Mouse (Mus musculus) liver, embryonic 15.5 days (tissue): Measurements from ENCODE around the gene Cfdp1. TPM values are rescaled to one million over a fixed set of nuclear protein-coding genes. Genes with fewer than 3 reads are reported as not detected.
"Not testable (repeated sequence)": the region's sequence is repeated elsewhere in the genome, so short reads cannot be mapped to it uniquely, and the experiment has no call there.

Experiments used
- ATAC-seq: fragments of 200-750 bp; cut with Nextera tagmentation; 2 replicates; pipeline ENCODE4 v1.8.0; 2017; ENCODE audit warnings: moderate number of reproducible peaks, mild to moderate bottlenecking, moderate library complexity; ENCODE audit not compliant: insufficient read depth
- H3K27ac ChIP-seq: fragments of 300-500 bp; sonication (generic); replicated peaks from 2 replicates; pipeline ENCODE4 v1.5.1; 2015; ENCODE audit warnings: mild to moderate bottlenecking, inconsistent platforms
- H3K27me3 ChIP-seq: fragments of 300-500 bp; sonication (generic); 2 replicates; pipeline ENCODE4 v1.6.1; 2015; ENCODE audit warnings: mild to moderate bottlenecking, inconsistent platforms
- H3K36me3 ChIP-seq: fragments of 300-500 bp; sonication (generic); replicated peaks from 2 replicates; pipeline ENCODE4 v1.6.1; 2015; ENCODE audit warnings: moderate library complexity, mild to moderate bottlenecking, inconsistent platforms
- H3K4me1 ChIP-seq: fragments of 300-500 bp; sonication (generic); replicated peaks from 2 replicates; pipeline ENCODE4 v1.6.1; 2015; ENCODE audit warnings: inconsistent platforms
- H3K4me2 ChIP-seq: fragments of 300-500 bp; sonication (generic); 2 replicates; pipeline ENCODE4 v1.6.1; 2015; ENCODE audit warnings: moderate library complexity, mild to moderate bottlenecking, inconsistent platforms
- H3K4me3 ChIP-seq: fragments of 300-500 bp; sonication (generic); replicated peaks from 2 replicates; pipeline ENCODE4 v1.5.1; 2015; ENCODE audit warnings: mild to moderate bottlenecking, inconsistent platforms
- H3K9ac ChIP-seq: fragments of 300-500 bp; sonication (generic); 2 replicates; pipeline ENCODE4 v1.6.1; 2015; ENCODE audit warnings: moderate library complexity, mild to moderate bottlenecking, inconsistent platforms
- H3K9me3 ChIP-seq: fragments of 300-500 bp; sonication (generic); replicated peaks from 2 replicates; pipeline ENCODE4 v1.6.1; 2016; ENCODE audit warnings: inconsistent platforms
- WGBS: fragments of 180-500 bp; shearing (Covaris S2); methylation state at CpG from one replicate; pipeline ENCODE4 v1.1.7; 2015; ENCODE audit warnings: mixed read lengths; ENCODE audit not compliant: insufficient replicate concordance; 5-methylcytosine and 5-hydroxymethylcytosine counted together
- polyA plus RNA-seq: library from polyadenylated mRNA; unstranded; fragments of >200 nt; fragmentation: Nextera tagmentation; extraction: Ambion mirVana; gene quantifications from 2 replicates; pipeline ENCODE4 v1.2.1, GENCODE M21; 2015

Gene Cfdp1
- polyA plus RNA-seq, 1 experiment from 2014 or later, result 72.5 TPM

GRCm38 (mm10) chr8:111855977-111856376 lies 1.9 kb upstream of the Cfdp1 start:
- ATAC-seq, result no peak
- Histone ChIP-seq H3K27ac (no peak overlapping the region), H3K4me3 (no peak overlapping the region), H3K36me3 (no peaks in the 10 kb centered on the region), H3K9me3 (no peaks in the 10 kb centered on the region), H3K4me2 (no peak overlapping the region), H3K9ac (no peak overlapping the region), H3K4me1 (peaks cover 33% of the 10 kb centered on the region), H3K27me3 (no peaks in the 10 kb centered on the region)
- 82% methylated on average over 12 of the region's 12 CpGs for WGBS

- 43% methylated on average over 12 of the region's 12 CpGs for WGBS
- not testable (repeated sequence) for H3K36me3 ChIP-seq, H3K9me3 ChIP-seq, H3K27me3 ChIP-seq, ATAC-seq, H3K27ac ChIP-seq
- H3K9ac ChIP-seq, result peak overlapping the region; percentile 72; the same call in 1 of the 2 replicates
- peak overlapping the region; percentile 93 for H3K4me2 ChIP-seq
- H3K4me1 ChIP-seq, result peaks cover 43% of the 10 kb centered on the region
- H3K4me3 ChIP-seq, result peak overlapping the region; percentile 75
These were observed 872 bp downstream of the Cfdp1 start for GRCm38 (mm10) chr8:111853219-111853618.

- peaks cover 17% of the 10 kb centered on the region for H3K36me3 ChIP-seq
- no peak for ATAC-seq
- 80% methylated on average over 6 of the region's 6 CpGs for WGBS
These were observed 7.3 kb downstream of the Cfdp1 start for GRCm38 (mm10) chr8:111846746-111847145.

GRCm38 (mm10) chr8:111835540-111835939 lies 18.6 kb downstream of the Cfdp1 start:
- Histone ChIP-seq H3K4me1 (no peaks in the 10 kb centered on the region), H3K27me3 (no peaks in the 10 kb centered on the region), H3K4me3 (no peak overlapping the region), H3K27ac (no peak overlapping the region), H3K9ac (no peak overlapping the region), H3K36me3 (peaks cover 50% of the 10 kb centered on the region), H3K9me3 (no peaks in the 10 kb centered on the region), H3K4me2 (no peak overlapping the region)
- ATAC-seq, result no peak
- WGBS, result 57% methylated on average over 1 of the region's 1 CpGs

More at GRCm38 (mm10) chr8:111846746-111847145, 7.3 kb downstream of the Cfdp1 start:
- Histone ChIP-seq H3K4me3 (no peak overlapping the region), H3K4me2 (no peak overlapping the region), H3K27me3 (no peaks in the 10 kb centered on the region), H3K9ac (no peak overlapping the region), H3K27ac (no peak overlapping the region), H3K9me3 (no peaks in the 10 kb centered on the region), H3K4me1 (peaks cover 18% of the 10 kb centered on the region)

GRCm38 (mm10) chr8:111834011-111834410 lies 20.1 kb downstream of the Cfdp1 start:
- Histone ChIP-seq H3K4me2 (no peak overlapping the region), H3K9ac (no peak overlapping the region), H3K4me3 (no peak overlapping the region), H3K4me1 (no peaks in the 10 kb centered on the region), H3K36me3 (peaks cover 53% of the 10 kb centered on the region), H3K27me3 (no peaks in the 10 kb centered on the region), H3K27ac (no peak overlapping the region), H3K9me3 (no peaks in the 10 kb centered on the region)
- ATAC-seq, result no peak
- WGBS, result 73% methylated on average over 6 of the region's 6 CpGs

GRCm38 (mm10) chr8:111832983-111833382 lies 21.1 kb downstream of the Cfdp1 start:
- no peak overlapping the region for H3K9ac ChIP-seq
- no peaks in the 10 kb centered on the region for H3K9me3 ChIP-seq
- no peaks in the 10 kb centered on the region for H3K27me3 ChIP-seq
- no peaks in the 10 kb centered on the region for H3K4me1 ChIP-seq
- no peak overlapping the region for H3K4me2 ChIP-seq
- peaks cover 54% of the 10 kb centered on the region for H3K36me3 ChIP-seq
- H3K27ac ChIP-seq, result no peak overlapping the region
- no peak overlapping the region for H3K4me3 ChIP-seq
- no peak for ATAC-seq
- 68% methylated on average over 5 of the region's 5 CpGs for WGBS

- no peaks in the 10 kb centered on the region for H3K4me1 ChIP-seq
- no peaks in the 10 kb centered on the region for H3K27me3 ChIP-seq
- H3K4me3 ChIP-seq, result no peak overlapping the region
- no peak overlapping the region for H3K27ac ChIP-seq
- H3K4me2 ChIP-seq, result no peak overlapping the region
- H3K36me3 ChIP-seq, result peaks cover 52% of the 10 kb centered on the region
- H3K9me3 ChIP-seq, result no peaks in the 10 kb centered on the region
- no peak overlapping the region for H3K9ac ChIP-seq
- ATAC-seq, result no peak
- WGBS, result 75% methylated on average over 4 of the region's 4 CpGs
These were observed 22.1 kb downstream of the Cfdp1 start for GRCm38 (mm10) chr8:111831996-111832395.

- no peaks in the 10 kb centered on the region for H3K27me3 ChIP-seq
- no peak for ATAC-seq
- no peaks in the 10 kb centered on the region for H3K9me3 ChIP-seq
- H3K36me3 ChIP-seq, result peaks cover 63% of the 10 kb centered on the region
- no peak overlapping the region for H3K9ac ChIP-seq
- no peak overlapping the region for H3K4me3 ChIP-seq
- no peak overlapping the region for H3K4me2 ChIP-seq
- WGBS, result 74% methylated on average over 6 of the region's 6 CpGs
- H3K4me1 ChIP-seq, result no peaks in the 10 kb centered on the region
- H3K27ac ChIP-seq, result no peak overlapping the region
These were observed 25.5 kb downstream of the Cfdp1 start for GRCm38 (mm10) chr8:111828595-111828994.

GRCm38 (mm10) chr8:111825219-111825618 lies 28.9 kb downstream of the Cfdp1 start:
- Histone ChIP-seq H3K4me2 (no peak overlapping the region), H3K9me3 (no peaks in the 10 kb centered on the region), H3K4me1 (no peaks in the 10 kb centered on the region), H3K36me3 (peaks cover 46% of the 10 kb centered on the region), H3K27me3 (no peaks in the 10 kb centered on the region), H3K4me3 (no peak overlapping the region), H3K27ac (no peak overlapping the region), H3K9ac (no peak overlapping the region)
- 72% methylated on average over 6 of the region's 6 CpGs for WGBS
- no peak for ATAC-seq

- no peaks in the 10 kb centered on the region for H3K27me3 ChIP-seq
- H3K36me3 ChIP-seq, result peaks cover 43% of the 10 kb centered on the region
- no peaks in the 10 kb centered on the region for H3K9me3 ChIP-seq
- no peak overlapping the region for H3K4me3 ChIP-seq
- no peak for ATAC-seq
- H3K4me2 ChIP-seq, result no peak overlapping the region
- WGBS, result 67% methylated on average over 5 of the region's 5 CpGs
- no peaks in the 10 kb centered on the region for H3K4me1 ChIP-seq
- H3K9ac ChIP-seq, result no peak overlapping the region
- H3K27ac ChIP-seq, result no peak overlapping the region
These were observed 29.8 kb downstream of the Cfdp1 start for GRCm38 (mm10) chr8:111824334-111824733.

GRCm38 (mm10) chr8:111821199-111821598 lies 32.9 kb downstream of the Cfdp1 start:
- WGBS, result 22% methylated on average over 10 of the region's 10 CpGs
- Histone ChIP-seq H3K27ac (no peak overlapping the region), H3K9me3 (no peaks in the 10 kb centered on the region), H3K4me1 (no peaks in the 10 kb centered on the region), H3K9ac (no peak overlapping the region), H3K27me3 (no peaks in the 10 kb centered on the region), H3K4me3 (no peak overlapping the region), H3K36me3 (peaks cover 22% of the 10 kb centered on the region), H3K4me2 (no peak overlapping the region)
- no peak for ATAC-seq

GRCm38 (mm10) chr8:111820691-111821090 lies 33.4 kb downstream of the Cfdp1 start:
- no peak overlapping the region for H3K9ac ChIP-seq
- no peaks in the 10 kb centered on the region for H3K4me1 ChIP-seq
- no peak overlapping the region for H3K27ac ChIP-seq
- H3K36me3 ChIP-seq, result peaks cover 27% of the 10 kb centered on the region
- H3K4me3 ChIP-seq, result no peak overlapping the region
- no peak overlapping the region for H3K4me2 ChIP-seq
- ATAC-seq, result no peak
- no peaks in the 10 kb centered on the region for H3K9me3 ChIP-seq
- 62% methylated on average over 4 of the region's 4 CpGs for WGBS
- H3K27me3 ChIP-seq, result no peaks in the 10 kb centered on the region
